Mouse (Mus musculus) cerebral cortex, adult 2 months (tissue): Measurements from ENCODE around the gene Zfp524.

ENCODE experiments used
- WGBS: fragments of 180-500 bp; shearing (Covaris S2); methylation state at CpG from one replicate; pipeline ENCODE4 v1.1.7; 2018; 5-methylcytosine and 5-hydroxymethylcytosine counted together

Zfp524 gene

GRCm38 (mm10) chr7:5051193-5052192 lies 37.3 kb downstream of the Zfp524 start, which contains the start of gene Zfp580:
TSS of gene Zfp580 (plus strand) at chr7:5051538.
- WGBS = under 1% methylated on average over 65 of the region's 65 CpGs

GRCm38 (mm10) chr7:5052438-5052837 lies 38.2 kb downstream of the Zfp524 start:
- 2% methylated on average over 12 of the region's 12 CpGs for WGBS

- 10% methylated on average over 45 of the region's 45 CpGs for WGBS
Observed at GRCm38 (mm10) chr7:5052931-5053343, 38.7 kb downstream of the Zfp524 start.

GRCm38 (mm10) chr7:5053456-5054179 lies 39.4 kb downstream of the Zfp524 start:
- 12% methylated on average over 32 of the region's 32 CpGs for WGBS

- WGBS = 3% methylated on average over 55 of the region's 55 CpGs
Observed at GRCm38 (mm10) chr7:5056651-5057263, 42.5 kb downstream of the Zfp524 start.

GRCm38 (mm10) chr7:5057381-5057780 lies 43.2 kb downstream of the Zfp524 start:
- WGBS = 27% methylated on average over 8 of the region's 8 CpGs

GRCm38 (mm10) chr7:5057804-5058203 lies 43.6 kb downstream of the Zfp524 start:
- 40% methylated on average over 11 of the region's 11 CpGs for WGBS

GRCm38 (mm10) chr7:5058631-5059030 lies 44.4 kb downstream of the Zfp524 start:
- 94% methylated on average over 1 of the region's 1 CpGs for WGBS

GRCm38 (mm10) chr7:5059421-5059820 lies 45.2 kb downstream of the Zfp524 start:
- WGBS = 86% methylated on average over 12 of the region's 12 CpGs

GRCm38 (mm10) chr7:5060239-5060731 lies 46.1 kb downstream of the Zfp524 start:
- 1% methylated on average over 27 of the region's 27 CpGs for WGBS

GRCm38 (mm10) chr7:5060944-5061773 lies 46.9 kb downstream of the Zfp524 start:
- under 1% methylated on average over 60 of the region's 60 CpGs for WGBS

GRCm38 (mm10) chr7:5061774-5062359 lies 47.7 kb downstream of the Zfp524 start, which contains the start of gene U2af2:
TSS of gene U2af2 (plus strand) at chr7:5062143.
- WGBS = under 1% methylated on average over 65 of the region's 65 CpGs

- under 1% methylated on average over 50 of the region's 51 CpGs for WGBS
Observed at GRCm38 (mm10) chr7:5062360-5063001, 48.3 kb downstream of the Zfp524 start.

GRCm38 (mm10) chr7:5064886-5065285 lies 50.7 kb downstream of the Zfp524 start:
- WGBS = 91% methylated on average over 6 of the region's 6 CpGs
